Mouse (Mus musculus) erythroblast, embryonic 14.5 days (primary cell): ENCODE data around the gene Wdr44. TPM values are rescaled to one million over a fixed set of nuclear protein-coding genes. Genes with fewer than 3 reads are reported as not detected.
"Not testable (repeated sequence)": the region's sequence is repeated elsewhere in the genome, so short reads cannot be mapped to it uniquely, and the experiment has no call there.

Experiments used
- H3K27me3 ChIP-seq: 2 replicates; pipeline ENCODE4 v1.6.1; 2012; ENCODE audit warnings: inconsistent platforms; ENCODE audit not compliant: control insufficient read depth
- H3K36me3 ChIP-seq: 2 replicates; pipeline ENCODE4 v1.6.1; 2012; ENCODE audit warnings: mild to moderate bottlenecking, inconsistent platforms; ENCODE audit not compliant: control insufficient read depth
- H3K4me1 ChIP-seq: 2 replicates; pipeline ENCODE4 v1.6.1; 2012; ENCODE audit warnings: inconsistent platforms; ENCODE audit not compliant: control insufficient read depth
- H3K4me3 ChIP-seq: replicated peaks from 2 replicates; pipeline ENCODE3; 2012; ENCODE audit warnings: moderate library complexity, mild to moderate bottlenecking, inconsistent platforms
- H3K9me3 ChIP-seq: 2 replicates; pipeline ENCODE4 v1.6.1; 2012; ENCODE audit warnings: low read length, inconsistent platforms, mixed read lengths; ENCODE audit not compliant: control insufficient read depth
- GATA1 ChIP-seq: IDR thresholded peaks from 2 replicates; pipeline ENCODE4 v1.6.1; 2012; ENCODE audit warnings: low read length, inconsistent platforms, mixed read lengths
- TAL1 ChIP-seq: IDR thresholded peaks from 3 replicates; pipeline ENCODE4 v1.6.1; 2012; ENCODE audit warnings: low read length, inconsistent platforms, mixed read lengths
- polyA plus RNA-seq: library from polyadenylated mRNA; stranded (reverse); fragments of >175 nt; gene quantifications from 2 replicates; pipeline ENCODE4 v1.2.3, GENCODE M21; 2012

The Wdr44 gene
- polyA plus RNA-seq, 1 experiment = 0.34 TPM

GRCm38 (mm10) chrX:23823398-23824023, 130.7 kb downstream of the Wdr44 start:
- Histone ChIP-seq H3K4me3 (no peak overlapping the region), H3K27me3 (no peaks in the 10 kb centered on the region), H3K4me1 (no peaks in the 10 kb centered on the region), H3K9me3 (peaks cover 7% of the 10 kb centered on the region; the same call in 1 of the 2 replicates), H3K36me3 (no peaks in the 10 kb centered on the region)
- TF ChIP-seq GATA1 = no peak
- TF ChIP-seq TAL1 = no peak

DNA sequence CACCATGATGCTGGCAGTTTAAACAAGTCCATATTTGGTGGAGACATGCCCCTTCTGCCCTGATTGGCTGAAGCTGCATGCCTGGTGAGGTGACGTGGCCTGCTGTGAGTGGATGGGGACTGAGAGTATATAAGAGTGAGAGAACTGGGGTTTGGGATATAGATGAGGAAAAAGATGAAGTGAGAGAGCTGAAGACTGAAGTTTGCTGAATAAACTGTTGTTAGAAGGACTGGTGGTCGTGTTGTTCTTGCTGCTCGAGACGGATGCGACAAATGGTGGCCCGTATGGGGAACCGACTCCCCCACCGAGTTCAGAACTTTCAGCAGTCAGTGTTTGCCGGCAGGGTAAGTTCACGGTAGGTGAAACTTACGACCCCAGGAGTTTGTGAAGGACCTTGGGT, 140.9 kb downstream of the Wdr44 start:
- not testable (repeated sequence) for H3K9me3 ChIP-seq, H3K4me3 ChIP-seq, H3K27me3 ChIP-seq, H3K4me1 ChIP-seq, H3K36me3 ChIP-seq

DNA sequence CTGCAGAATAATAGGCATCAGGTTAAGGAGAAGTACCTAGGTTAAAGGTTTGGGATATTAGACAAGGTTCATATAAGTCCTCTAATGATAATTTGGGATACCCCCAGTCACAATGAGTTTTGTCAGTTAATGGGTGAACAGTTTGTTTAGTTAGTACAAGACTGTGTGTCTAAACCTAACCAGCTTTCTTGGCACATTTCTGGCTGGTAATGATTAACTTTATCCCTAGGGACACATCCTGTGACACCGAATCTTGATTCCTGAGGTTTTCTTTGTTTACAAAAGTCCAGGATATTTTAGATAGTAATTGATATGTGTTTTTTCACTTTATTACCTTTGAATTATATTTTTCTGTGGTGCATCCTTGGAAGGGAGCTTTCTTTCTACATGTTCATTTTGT, 148.1 kb downstream of the Wdr44 start:
- Histone ChIP-seq H3K4me3 (no peak overlapping the region), H3K27me3 (no peaks in the 10 kb centered on the region), H3K36me3 (no peaks in the 10 kb centered on the region), H3K9me3 (peaks cover 2% of the 10 kb centered on the region; the same call in 1 of the 2 replicates), H3K4me1 (no peaks in the 10 kb centered on the region)
- TF ChIP-seq TAL1 = no peak
- no peak for TF ChIP-seq GATA1

Other genes starting within 250 kb of the Wdr44 start
- gene Gm4907, start 189.5 kb downstream of the Wdr44 start, polyA plus RNA-seq = not detected in 2 replicates